Mouse (Mus musculus) cerebellum, adult 2 months (tissue): Measurements from ENCODE around the gene Prlhr. TPM values are rescaled to one million over a fixed set of nuclear protein-coding genes. Genes with fewer than 3 reads are reported as not detected.

ENCODE experiments used
- DNase-seq, 2 experiments: peaks; one replicate each; pipeline ENCODE4 v3.0.0; 2021
- H3K27ac ChIP-seq: fragments of 200-500 bp; 2 replicates; pipeline ENCODE4 v1.5.1; 2012; ENCODE audit warnings: low read length, control low read depth, inconsistent platforms; ENCODE audit not compliant: insufficient read depth
- H3K27me3 ChIP-seq: fragments of 200-500 bp; 2 replicates; pipeline ENCODE4 v1.6.1; 2012; ENCODE audit warnings: inconsistent platforms, mild to moderate bottlenecking, low read length, moderate library complexity; ENCODE audit not compliant: control insufficient read depth, insufficient read depth
- H3K4me1 ChIP-seq: fragments of 200-500 bp; 2 replicates; pipeline ENCODE4 v1.6.1; 2011; ENCODE audit warnings: low read length; ENCODE audit not compliant: control insufficient read depth, insufficient read depth
- H3K4me3 ChIP-seq: fragments of 200-500 bp; replicated peaks from 2 replicates; pipeline ENCODE3; 2011; ENCODE audit warnings: mild to moderate bottlenecking, low read depth, low read length, control low read depth; ENCODE audit not compliant: insufficient read depth
- CTCF ChIP-seq: fragments of 200-500 bp; IDR thresholded peaks from 2 replicates; pipeline ENCODE4 v1.5.1; 2011; ENCODE audit warnings: low read depth, mild to moderate bottlenecking, control low read depth, low read length, moderate library complexity, borderline replicate concordance; ENCODE audit not compliant: insufficient read depth
- POLR2A ChIP-seq: fragments of 200-500 bp; IDR thresholded peaks from 2 replicates; pipeline ENCODE4 v1.6.1; 2011; ENCODE audit warnings: low read length, control low read depth, borderline replicate concordance; ENCODE audit not compliant: insufficient read depth
- WGBS: fragments of 180-500 bp; shearing (Covaris S2); methylation state at CpG from one replicate; pipeline ENCODE4 v1.1.7; 2018; 5-methylcytosine and 5-hydroxymethylcytosine counted together
- polyA plus RNA-seq: library from polyadenylated mRNA; depleted of rRNA; stranded (reverse); fragments of >200 nt; gene quantifications from 2 replicates; pipeline ENCODE4 v1.2.3, GENCODE M21; 2012

Prlhr gene
- polyA plus RNA-seq, 1 experiment, result 0.90 TPM

DNA sequence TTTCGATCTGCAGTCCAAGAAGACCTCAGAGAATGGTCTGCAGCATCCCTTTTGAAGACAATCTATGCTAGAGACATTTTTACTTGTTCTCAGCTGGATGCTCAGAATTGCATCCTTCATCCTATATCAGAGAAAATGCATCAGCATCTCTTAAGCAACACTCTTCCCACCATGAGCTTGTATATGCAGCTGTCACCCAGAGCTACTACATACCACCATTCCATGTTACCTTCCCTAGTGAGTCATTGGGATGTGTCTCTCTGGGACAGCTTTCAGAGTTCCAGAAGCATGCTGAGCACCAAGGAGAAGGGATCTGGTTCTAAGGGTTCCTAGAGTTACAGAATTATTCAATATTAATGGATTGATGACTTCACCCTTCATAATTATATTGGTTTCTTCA, 10.8 kb upstream of the Prlhr start:
- DNase-seq, result no peak
- H3K27me3 ChIP-seq, result no peaks in the 10 kb centered on the region
- H3K4me3 ChIP-seq, result no peak overlapping the region
- H3K4me1 ChIP-seq, result no peaks in the 10 kb centered on the region
- TF ChIP-seq CTCF (no peak), POLR2A (no peak)
- WGBS, result 50% methylated on average over 1 of the region's 1 CpGs
- no peak overlapping the region for H3K27ac ChIP-seq

DNA sequence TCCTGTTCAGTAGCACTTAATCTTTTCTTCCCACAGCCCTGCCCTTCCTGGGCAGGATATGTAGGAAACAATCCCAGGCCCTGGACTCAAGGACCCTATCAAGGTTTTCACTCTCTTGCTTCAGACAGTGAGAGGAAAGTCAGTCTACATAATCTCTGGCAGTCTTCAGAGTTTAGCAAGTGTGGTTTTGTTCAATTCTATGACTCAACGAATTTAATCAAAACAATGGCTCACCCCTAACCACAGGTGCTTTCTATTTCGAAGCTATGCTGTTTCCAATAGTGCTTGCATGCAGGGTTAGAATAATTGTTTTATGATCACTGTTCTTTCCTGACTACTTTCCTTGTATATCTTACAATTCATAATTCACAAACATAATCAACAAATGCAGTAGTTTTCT, 9.7 kb upstream of the Prlhr start:
- WGBS, result 46% methylated on average over 2 of the region's 2 CpGs
- Histone ChIP-seq H3K4me1 (no peaks in the 10 kb centered on the region), H3K27me3 (no peaks in the 10 kb centered on the region; the same call in 1 of the 2 replicates), H3K27ac (no peak overlapping the region), H3K4me3 (no peak overlapping the region)
- TF ChIP-seq CTCF, result no peak
- no peak for TF ChIP-seq POLR2A
- no peak for DNase-seq

DNA sequence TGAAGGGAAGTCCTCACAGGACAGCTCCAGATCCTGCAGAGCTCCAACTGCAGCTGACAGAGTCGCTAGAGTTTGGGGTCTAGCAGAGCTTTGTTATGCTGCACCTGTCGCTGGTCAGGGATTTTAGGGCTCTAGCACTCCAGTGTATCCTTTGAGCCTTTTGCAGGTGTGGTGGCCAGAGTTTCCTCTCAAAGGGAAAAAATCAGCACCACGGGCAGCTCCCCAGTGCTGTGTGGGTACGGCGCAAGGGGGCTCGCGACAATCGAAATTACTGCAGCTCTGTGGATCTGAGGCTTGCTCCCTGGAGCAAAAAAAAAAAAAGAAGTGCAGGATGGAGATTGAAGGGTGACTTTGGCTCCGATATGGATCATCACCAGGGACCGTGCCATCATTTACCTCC, 742 bp upstream of the Prlhr start:
- no peak for DNase-seq
- WGBS, result 3% methylated on average over 10 of the region's 10 CpGs
- no peak overlapping the region for H3K27ac ChIP-seq
- TF ChIP-seq CTCF (no peak), POLR2A (no peak)
- H3K4me3 ChIP-seq, result no peak overlapping the region
- H3K4me1 ChIP-seq, result peaks cover 3% of the 10 kb centered on the region; the same call in 1 of the 2 replicates
- no peaks in the 10 kb centered on the region; the same call in 1 of the 2 replicates for H3K27me3 ChIP-seq

DNA sequence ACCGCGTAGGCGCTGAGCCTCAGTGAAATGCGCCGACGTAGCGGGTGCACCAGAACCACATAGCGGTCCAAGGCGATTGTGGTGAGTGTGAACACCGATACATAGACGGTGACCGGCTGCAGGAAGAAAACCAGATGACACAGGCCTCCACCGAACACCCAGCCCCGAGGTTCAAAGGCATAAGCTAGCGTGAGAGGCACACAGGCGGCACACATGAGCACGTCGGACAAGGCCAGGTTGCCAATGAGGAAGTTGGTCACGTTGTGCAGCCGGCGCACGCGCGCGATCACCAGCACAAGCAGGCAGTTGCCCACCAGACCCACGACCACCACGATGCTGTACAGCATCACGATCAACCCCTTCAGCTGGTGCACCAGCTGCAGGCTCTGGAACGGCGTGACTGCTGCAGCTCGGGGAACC, 506 bp downstream of the Prlhr start:
- H3K27me3 ChIP-seq, result no peaks in the 10 kb centered on the region; the same call in 1 of the 2 replicates
- no peak overlapping the region for H3K27ac ChIP-seq
- no peak for TF ChIP-seq POLR2A
- no peak for TF ChIP-seq CTCF
- peaks cover 3% of the 10 kb centered on the region; the same call in 1 of the 2 replicates for H3K4me1 ChIP-seq
- 7% methylated on average over 31 of the region's 31 CpGs for WGBS
- peak overlapping the region; percentile 31 for H3K4me3 ChIP-seq
- no peak for DNase-seq

DNA sequence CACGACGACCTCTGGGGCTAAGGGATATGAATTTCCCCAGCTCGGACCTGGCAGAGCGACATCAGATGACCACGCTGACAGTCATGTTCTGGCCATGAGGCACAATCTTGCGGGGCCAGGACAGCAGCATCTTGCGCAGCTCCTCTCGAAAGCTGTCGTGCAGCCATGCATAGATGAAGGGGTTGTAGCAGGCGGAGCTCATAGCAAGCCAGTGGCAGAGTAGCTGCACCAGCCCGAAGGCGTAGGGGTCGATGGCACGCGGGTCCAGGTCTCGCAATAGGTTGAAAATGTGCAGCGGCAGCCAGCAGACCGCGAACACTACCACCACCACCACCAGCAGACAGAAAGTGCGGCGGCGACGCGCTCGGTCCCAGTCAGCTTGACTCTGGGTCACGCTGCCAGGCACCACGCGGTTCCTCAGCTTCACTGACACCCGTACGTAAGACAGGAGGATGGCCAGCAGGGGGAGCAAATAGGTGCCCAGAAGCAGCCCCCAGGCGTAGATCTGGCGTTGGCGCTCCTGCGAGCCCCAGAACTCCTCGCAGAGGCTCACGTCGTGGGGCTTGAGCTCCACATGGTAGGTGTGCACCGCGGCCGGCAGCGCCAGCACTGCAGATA, 1.0 kb downstream of the Prlhr start:
- Histone ChIP-seq H3K4me3 (peak overlapping the region; percentile 31), H3K27ac (no peak overlapping the region), H3K27me3 (no peaks in the 10 kb centered on the region; the same call in 1 of the 2 replicates), H3K4me1 (peaks cover 3% of the 10 kb centered on the region; the same call in 1 of the 2 replicates)
- 5% methylated on average over 41 of the region's 41 CpGs for WGBS
- DNase-seq, result peak; percentile 63 to 65
- no peak for TF ChIP-seq POLR2A
- peak; percentile 63 for TF ChIP-seq CTCF

DNA sequence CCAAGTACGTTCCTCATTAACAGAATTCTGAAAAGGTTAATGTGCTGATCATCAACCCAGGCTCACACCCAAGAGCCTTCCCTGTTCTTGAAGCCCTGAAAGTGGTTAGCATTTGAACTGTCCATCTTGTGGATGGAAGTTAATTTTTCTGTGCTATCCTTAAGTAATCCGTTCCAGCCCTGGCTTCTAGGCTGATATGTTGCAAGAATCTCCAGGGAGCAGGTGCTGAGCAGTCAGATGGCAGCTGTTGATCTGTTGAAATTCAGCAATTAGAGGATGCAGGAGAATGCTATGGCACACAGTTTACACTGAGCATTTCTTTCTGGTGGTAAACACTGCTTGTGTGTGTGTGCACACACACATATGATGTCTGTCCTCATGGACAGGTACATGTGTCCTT, 2.4 kb downstream of the Prlhr start:
- Histone ChIP-seq H3K27me3 (no peaks in the 10 kb centered on the region; the same call in 1 of the 2 replicates), H3K4me1 (peaks cover 3% of the 10 kb centered on the region; the same call in 1 of the 2 replicates), H3K27ac (no peak overlapping the region), H3K4me3 (no peak overlapping the region)
- no peak for DNase-seq
- 84% methylated on average over 2 of the region's 2 CpGs for WGBS
- TF ChIP-seq CTCF, result no peak
- no peak for TF ChIP-seq POLR2A

DNA sequence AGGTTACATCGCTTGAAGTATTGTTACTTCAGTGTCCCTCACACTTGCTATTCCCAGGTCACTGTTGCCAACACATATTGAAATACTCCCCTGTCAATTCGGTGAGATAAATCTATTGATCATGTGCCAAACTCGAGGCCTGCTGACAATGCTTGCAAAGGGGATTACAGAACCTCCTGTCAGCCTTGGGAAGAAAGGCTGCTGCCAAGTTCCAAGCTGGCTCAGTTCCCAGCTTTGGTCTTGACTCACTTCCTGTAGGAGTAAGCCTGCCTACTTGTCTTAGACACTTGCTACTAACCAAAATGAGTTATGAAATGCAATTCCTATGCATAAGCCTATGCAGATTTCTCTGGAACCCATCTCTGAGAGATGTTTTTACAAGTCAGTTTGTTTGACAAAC, 4.2 kb downstream of the Prlhr start:
- TF ChIP-seq POLR2A, result no peak
- no peak for TF ChIP-seq CTCF

DNA sequence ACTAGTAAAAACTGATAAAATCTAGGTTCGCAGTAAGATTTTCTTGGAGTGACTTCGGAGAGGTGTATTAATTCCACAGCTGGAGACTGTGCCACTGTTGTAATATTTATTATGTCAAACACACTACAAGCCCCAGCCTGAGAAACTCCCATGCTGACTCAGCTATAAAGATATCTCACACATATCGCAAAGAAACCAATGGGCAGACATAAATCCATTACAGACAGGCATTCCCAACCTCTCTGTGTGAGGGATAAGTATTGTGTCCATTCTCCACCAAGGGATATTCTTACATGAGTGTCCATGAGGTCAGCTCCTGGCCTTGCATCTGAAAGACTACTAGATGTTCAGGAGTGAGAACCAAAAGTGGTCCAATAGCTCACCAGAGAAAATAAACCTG, 4.7 kb downstream of the Prlhr start:
- Histone ChIP-seq H3K4me3 (no peak overlapping the region), H3K27me3 (no peaks in the 10 kb centered on the region; the same call in 1 of the 2 replicates), H3K4me1 (peaks cover 3% of the 10 kb centered on the region; the same call in 1 of the 2 replicates), H3K27ac (no peak overlapping the region)
- TF ChIP-seq POLR2A (no peak), CTCF (no peak)
- WGBS, result 81% methylated on average over 3 of the region's 3 CpGs
- no peak for DNase-seq

More for the DNA sequence above, 4.2 kb downstream of the Prlhr start:
- WGBS, result 10% methylated on average over 3 of the region's 3 CpGs
- peak; percentile 51 to 74 for DNase-seq
- H3K27ac ChIP-seq, result no peak overlapping the region
- no peak overlapping the region for H3K4me3 ChIP-seq
- peaks cover 3% of the 10 kb centered on the region; the same call in 1 of the 2 replicates for H3K4me1 ChIP-seq
- H3K27me3 ChIP-seq, result no peaks in the 10 kb centered on the region; the same call in 1 of the 2 replicates
